Mouse (Mus musculus) ES-CJ7 (cell line): ENCODE measurements at regions not wholly inside any gene's neighbourhood (a gene's known extent, or its start where the extent isn't known, plus 50 kb on each side); places are given as distances from the start of the nearest gene placed in this dataset.

ENCODE experiments used
- DNase-seq: peaks from one replicate; pipeline ENCODE4 v3.0.0; 2011; ENCODE audit warnings: low read depth, low spot score

DNA sequence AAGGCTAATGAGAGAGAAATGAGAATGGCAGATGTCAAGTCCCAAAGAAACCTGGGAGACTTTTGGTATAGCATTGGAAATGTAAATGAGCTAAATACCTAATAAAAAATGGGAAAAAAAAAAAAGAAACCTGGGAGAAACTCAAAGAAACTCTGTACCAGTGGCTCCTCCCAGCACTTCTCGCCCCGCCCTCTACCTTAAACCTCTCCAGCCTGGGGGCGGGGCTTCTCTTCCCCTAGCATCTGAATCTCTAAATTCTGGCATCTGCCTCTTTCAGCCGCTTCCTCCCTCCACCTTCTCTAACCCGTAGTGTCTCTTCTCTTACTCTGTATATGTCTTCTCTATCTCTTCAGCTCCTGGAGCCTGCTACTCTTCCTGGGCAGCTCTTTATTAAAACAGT lies 53.2 kb downstream of the Gpr6 start:
- DNase-seq: peak; percentile 15

DNA sequence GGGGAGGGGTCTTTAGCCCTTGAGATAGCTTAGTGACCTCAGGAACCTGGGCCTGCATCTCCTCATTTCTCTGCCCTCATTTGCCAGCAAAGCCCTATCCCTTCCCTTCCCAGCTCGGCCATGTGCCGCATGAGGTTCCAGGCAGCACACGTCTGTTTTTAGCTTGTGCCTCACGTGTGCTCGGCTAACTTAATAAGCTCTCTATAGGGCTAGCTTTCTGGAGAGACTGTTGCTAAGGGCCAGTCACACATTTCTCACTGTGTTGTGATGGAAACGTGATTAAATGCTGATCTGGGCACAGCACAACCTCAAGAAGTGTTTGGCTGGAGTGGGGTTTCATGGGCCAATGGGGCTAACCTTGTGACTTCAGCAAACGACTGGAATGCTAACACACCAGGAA lies 55.5 kb downstream of the Gpr6 start:
- no peak for DNase-seq

DNA sequence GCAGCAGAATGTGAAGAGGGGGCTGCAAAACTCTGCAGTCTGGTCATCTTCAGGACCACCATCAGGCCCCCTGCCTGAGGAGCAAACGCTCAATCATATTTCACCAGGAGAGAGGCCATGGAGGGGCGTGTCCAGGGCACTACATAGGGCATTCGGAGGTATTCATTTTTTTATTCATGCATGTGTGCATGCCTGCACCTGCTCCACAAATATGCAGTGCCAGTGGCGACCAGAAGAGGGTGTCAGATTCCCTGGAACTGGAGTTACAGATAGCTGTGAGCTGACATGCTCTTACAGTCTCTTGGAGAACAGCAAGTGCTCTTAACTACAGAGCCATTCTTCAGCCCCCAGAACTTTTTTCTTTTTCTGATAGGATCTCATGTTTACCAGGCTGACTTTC lies 56.4 kb downstream of the Gpr6 start:
- peak; percentile 65 for DNase-seq

DNA sequence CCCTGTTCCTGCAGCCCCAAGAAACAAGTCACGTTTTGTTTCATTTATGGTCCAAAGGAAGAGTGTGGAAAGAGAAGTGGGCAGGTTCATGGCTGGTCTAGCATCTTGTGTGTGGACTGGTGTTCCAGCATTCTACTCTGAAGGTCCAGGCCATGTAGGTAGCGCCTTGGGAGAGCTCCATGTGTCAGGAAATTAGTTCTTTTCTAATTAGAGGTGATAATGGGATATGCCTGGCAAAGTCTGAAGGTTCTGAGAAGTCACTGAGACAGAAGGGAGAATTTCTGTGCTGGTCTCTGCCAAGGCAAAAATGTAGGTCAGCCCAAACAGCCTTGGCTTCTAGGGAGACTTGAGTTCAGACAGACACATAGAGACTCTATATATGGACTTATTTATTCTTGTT lies 61.5 kb downstream of the Gpr6 start:
- no peak for DNase-seq

DNA sequence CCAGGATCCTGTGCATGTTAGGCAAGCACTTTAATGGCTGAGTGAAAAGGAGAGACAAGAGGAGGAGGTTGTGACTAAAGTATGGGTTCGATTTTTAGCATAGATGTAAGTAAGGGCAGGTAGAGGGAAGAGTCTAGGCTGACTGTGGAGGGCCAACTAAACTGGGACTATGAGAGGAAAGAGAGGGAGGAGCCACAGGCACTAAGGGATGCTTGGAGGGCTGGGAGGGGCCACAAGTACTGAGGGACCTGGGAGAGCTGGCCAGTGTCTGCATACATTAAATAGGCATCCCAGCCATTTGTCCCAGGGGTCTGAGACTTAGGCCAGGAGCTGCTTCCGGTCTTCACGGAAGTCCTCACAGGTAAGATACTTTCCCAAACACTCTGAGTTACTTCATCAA lies 64.2 kb downstream of the Gpr6 start:
- peak; percentile 14 for DNase-seq

DNA sequence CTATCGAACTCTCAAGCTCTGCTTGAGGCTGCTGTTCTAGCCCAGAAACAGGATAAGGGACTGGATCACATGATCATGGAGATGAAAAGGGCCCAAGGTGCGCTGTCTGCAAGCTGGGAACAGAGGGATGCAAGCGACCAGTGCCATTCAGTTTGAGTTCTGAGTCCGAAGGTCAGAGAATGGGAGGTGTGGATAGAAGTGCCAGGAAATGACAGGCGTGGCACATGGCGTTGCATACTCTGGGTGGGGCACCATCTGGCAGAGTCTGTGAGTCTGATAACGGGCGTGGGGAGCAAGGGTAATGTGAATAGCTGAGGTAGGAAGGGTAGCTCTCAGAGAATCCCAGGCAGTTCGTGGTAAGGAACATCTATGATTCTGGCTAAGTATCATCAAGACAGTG lies 65.5 kb downstream of the Gpr6 start:
- DNase-seq: peak; percentile 75

DNA sequence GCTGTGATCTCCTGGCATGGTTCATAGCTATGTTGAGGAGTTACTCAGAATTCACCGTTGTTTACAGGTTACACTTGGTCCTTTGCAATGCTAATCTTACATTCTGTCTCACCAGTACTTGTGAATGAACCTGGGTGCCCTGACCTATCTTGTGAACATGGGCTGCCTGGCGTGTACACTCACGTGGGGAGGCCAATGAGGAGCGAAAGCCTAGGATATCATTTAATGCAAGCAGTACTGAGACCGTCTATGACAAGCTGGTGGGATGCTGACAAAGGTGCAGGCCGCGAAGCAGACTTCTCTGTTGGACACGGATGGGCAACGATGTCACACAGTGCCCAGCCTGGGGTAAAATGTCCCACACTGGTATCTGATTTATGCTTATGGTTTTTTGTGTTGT lies 66.3 kb downstream of the Gpr6 start:
- no peak for DNase-seq

DNA sequence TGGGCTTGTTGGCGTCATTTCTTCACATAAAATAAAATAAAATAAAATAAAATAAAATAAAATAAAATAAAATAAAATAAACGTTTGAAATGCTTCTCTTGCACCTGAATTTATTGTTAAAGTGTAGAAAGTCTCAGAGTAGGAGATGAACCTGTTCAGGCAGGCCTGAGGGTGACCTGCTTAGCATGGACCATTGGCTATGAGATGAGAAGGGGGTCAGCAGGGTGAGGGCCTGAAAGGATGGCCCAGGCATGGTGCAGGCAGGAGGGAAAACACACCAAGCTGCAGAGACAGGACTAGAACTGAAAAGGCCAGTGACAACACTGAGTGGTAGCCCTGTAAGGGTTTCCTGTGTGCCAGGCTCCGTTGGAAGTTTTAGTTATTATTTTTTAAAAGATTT lies 67.3 kb downstream of the Gpr6 start:
- no peak for DNase-seq

DNA sequence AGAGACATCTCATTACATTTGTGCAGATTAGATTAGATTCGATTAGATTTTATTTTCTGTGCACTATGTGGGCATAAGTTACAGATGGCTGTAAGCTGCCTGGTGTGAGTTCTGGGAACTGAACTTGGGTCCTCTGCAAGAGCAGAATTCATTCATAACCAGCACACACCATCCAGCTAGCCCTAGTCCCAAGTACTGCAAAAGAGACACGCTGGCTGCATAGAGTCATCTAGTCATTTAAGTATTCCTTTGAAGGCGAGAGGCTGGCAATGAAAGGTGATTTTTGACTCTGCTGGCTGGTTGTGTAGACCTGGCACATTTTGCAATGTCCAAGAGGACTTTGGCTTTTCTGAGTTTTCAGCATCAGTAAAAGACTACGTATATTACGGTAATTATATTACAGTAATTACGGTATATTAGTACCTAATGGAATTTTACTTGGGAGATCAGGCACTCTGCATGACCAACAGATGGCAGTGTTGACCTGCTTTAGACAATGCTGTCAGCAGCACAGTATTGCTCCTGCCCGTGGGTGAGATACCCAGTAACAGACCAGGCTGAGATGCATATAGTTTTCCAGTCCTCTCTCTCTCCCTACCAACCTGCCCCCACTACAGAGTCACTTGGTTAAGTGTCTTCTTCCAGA lies 67.9 kb downstream of the Gpr6 start:
- peak; percentile 93 for DNase-seq

DNA sequence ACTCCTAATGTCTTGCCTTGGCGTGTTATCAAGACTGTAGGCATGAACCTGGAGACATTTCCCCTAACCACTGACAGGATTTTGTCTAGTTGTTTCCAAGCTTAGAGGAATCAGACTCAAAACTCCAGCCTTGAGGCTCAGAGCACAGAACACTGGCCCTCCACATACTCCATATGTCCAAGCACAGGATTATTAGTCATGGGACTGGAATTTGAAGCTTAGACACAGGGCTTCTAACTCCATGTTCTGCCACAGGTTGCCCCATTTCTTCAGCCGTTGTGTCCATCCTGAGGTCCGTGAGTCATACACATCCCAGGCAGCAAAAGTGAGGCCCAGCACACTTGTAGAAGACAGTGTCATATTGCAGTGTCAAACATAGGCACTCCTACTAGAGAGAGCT lies 68.9 kb downstream of the Gpr6 start:
- no peak for DNase-seq

DNA sequence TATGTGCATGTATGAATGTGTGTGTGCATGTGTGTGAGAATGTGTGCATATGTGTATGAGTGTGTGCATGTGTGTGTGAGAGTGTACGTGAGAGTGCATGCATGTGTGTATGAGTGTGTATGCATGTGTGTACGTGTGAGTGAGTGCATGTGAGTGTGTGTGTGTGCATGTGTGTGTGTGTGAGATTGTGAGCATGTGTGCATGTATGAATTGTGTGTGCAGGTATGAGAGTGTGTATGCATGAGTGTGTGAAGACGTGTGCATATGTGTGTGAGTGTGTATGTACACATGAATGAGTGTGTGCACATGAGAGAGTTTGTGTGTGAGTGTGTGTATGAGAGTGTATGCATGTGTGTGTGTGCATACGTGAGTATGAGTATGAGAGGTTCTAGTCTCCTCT lies 71.1 kb downstream of the Gpr6 start:
- DNase-seq: no peak

DNA sequence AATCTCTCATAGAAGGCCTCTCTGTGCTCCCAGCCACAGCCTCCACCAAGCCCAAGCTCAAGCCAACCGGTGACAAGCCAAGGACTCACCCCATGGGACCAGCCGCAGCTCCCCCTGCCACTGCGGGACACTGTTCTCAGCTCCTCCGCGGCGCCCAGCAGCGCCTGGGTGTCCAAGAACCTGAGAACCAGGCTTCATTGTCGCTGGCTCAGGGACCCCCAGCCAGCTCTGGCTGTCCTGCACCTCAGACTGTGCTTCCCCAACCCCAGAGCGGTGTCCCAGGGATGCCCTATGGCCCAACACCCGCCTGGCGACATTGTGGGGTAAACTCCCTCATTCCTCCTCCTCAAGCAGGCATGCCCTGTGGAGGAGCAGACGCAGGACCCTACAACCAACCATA lies 72.6 kb downstream of the Gpr6 start:
- peak; percentile 7 for DNase-seq

DNA sequence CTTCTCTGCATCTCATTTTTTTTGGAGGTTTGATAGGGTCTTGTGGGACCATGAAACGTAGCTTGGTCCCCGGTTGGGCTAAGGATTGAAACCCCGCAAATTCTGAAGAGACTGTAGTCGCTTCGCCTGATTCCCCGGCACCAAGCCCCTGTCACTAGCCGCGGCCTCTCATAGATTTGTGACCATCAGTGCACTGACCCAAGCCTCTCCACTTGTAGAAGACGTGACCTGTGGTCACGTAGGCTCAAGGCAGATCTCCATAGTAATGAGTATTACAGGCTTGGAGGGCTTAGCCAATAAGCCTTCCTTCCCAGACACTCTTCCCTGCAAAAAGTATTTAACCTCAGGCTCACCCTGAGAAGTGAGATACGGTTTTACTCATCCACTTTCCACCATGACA lies 73.3 kb downstream of the Gpr6 start:
- DNase-seq: no peak

DNA sequence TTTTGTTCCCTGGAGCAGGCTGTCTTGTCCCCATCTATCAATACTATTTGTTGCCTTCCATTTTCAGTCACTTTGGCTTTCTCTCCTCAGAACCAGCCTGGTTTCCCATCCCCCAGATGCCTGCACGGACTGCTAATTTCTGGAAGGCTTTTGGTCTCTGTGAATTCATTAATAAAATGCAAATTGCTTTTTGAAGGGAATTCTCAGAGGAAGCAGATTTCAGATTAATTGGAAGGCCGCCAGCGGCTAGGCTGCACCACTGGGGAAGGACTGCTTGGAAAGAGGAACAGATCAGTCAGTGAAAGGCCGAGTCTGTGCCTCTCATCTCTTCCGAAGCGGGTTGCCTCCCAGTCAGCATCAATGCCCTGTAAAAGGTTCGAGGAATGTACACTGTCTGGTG lies 73.8 kb downstream of the Gpr6 start:
- DNase-seq: no peak

DNA sequence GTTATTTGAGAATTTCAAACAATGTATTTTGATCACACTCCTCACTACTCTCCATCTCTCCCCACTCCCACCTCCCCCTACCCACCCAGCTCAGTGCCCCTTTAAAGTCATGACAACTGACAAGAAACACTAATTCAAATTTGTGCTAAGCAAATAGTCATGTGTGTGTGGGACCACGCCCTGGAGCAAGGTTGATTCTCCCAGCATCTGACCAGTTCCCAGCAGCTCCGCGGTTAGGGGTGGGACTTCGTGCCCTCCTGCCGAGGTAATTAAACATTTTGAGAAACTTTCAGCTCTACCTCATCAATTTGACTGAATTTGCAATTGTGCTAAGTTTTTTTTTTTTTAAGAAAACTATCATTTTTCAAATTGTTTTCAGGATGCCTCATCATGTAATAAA lies 74.5 kb downstream of the Gpr6 start:
- DNase-seq: peak; percentile 63
